Mouse (Mus musculus) layer of hippocampus, adult 11-12 months (tissue): ENCODE results near the gene Lingo1.

ENCODE experiments used
- DNase-seq: peaks from one replicate; pipeline ENCODE4 v3.0.0; 2022; ENCODE audit warnings: low spot score

Lingo1 gene

DNA sequence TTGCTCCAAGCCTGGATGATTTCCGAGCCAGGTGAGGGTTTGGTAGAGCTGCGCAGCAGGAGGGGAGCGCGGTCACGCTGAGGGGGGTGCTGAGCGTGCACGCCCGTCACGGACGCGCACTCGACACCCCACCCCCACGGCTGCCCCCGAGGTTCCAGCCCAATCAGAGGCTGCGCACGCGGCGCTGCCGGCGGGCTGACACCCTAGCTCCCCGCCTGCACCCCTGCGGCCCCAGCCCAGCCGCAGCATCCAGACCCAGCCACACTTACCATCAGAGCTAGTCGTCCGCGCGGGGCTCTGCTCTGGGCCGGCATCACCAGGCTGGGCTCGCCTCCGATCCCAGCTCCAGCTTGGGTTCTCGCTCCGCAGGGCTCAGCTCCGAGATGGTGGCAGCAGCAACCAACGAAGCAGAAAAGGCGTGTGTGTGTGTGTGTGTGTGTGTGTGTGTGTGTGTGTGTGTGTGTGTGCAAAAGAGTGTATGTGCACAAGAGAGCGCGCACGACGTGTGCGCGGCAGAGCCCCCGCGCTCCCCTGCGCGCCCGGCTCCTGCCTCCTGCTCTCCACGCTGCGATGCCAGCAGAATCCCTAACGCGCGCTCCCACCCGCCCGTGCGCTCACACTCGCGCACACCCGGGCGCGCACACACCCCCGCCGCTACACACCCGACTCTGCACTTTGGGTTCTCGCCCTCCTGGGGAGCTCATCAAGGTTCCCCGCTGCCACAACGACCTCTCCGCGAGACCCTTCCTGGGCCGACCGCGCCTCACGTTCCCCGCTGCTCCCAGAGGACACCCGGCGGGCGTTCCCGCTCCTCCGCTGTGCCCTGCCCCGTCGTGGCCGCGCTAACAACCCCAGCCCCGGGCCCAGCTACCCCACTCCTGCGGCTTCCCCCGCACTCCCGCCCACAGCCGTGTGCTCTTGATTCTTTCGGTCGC, at the start of gene Lingo1:
Lingo1 (minus strand) TSS at position 748 of the 935 bp plus-strand sequence.
- peak; percentile 72 for DNase-seq

- no peak for DNase-seq
These were observed 48.4 kb upstream of the Lingo1 start for GRCm38 (mm10) chr9:56844644-56845043.

GRCm38 (mm10) chr9:56843679-56844188, 47.5 kb upstream of the Lingo1 start:
- DNase-seq = peak; percentile 78

GRCm38 (mm10) chr9:56842303-56842719, 46.0 kb upstream of the Lingo1 start:
- no peak for DNase-seq

DNA sequence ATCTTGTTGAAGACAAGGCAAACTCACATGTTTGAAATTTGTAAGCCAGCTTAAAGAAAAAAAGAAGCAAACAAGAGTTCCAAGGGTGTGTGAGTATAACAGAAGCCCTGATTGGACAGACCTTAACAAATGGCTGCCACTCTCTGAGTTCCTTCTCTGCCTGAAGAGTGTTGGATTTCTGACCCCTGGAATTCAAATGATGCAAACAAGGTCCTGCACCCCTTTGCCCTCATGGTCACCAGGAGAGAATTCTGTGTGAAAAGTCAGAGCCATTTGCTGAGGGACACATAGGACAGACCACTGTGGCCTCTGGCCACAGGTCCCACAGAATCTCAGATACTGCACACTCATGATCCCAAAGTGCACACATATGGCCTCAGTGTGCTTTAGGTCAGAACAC, 45.6 kb upstream of the Lingo1 start:
- no peak for DNase-seq

DNA sequence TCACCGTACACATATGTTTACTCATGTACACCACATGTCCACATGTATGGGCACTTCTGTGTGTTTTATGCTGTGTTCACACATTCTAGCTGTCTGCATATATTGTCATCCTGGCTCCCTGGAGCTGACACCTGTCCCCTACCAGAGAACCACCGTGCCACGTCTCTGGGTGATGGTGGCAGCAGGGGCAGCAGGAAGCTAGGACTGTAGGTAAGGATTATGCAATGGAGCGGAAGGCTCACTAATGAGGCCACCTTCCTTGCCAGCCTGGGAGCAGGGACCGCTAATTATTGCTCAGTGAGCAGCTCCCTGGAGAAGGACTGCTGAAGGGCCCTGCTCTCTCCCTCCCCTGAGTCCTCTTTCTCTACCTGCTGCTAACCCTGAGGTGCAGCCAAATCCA, 44.5 kb upstream of the Lingo1 start:
- no peak for DNase-seq

GRCm38 (mm10) chr9:56835152-56835551, 38.9 kb upstream of the Lingo1 start:
- no peak for DNase-seq

DNA sequence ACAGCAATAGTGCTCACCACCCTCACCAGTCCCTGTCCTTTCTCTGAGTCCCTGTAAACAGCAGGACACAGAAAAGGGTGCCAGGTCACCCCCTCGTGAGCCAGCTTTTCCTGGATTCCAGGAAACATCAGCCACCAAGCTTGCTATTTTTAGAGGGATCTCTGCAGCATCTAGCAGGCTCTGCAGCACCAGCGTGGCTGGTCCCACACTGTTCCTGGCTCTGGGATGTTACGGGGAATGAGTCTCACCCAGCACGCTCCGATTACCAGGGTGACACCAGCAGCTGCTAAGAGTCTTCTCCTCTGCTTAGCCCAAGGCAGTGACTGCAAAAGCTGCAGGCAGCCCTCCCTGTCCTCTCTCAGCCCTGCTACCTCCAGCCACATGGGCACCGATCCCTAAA, 36.6 kb upstream of the Lingo1 start:
- no peak for DNase-seq

DNA sequence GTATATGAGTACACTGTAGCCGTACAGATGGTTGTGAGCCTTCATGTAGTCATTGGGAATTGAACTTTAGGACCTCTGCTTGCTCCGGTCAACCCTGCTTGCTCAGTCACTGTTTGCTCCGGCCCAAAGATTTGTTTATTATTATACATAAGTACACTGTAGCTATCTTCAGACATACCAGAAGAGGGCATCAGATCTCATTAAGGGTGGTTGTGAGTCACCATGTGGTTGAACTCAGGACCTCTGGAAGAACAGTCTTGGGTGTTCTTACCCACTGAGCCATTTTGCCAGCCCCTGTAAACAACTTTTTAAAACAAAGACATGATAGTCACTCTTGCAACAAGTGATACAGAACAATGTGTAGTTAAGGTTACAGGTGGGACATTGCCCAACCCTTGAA, 35.6 kb upstream of the Lingo1 start:
- DNase-seq = no peak

GRCm38 (mm10) chr9:56830162-56830561, 33.9 kb upstream of the Lingo1 start:
- no peak for DNase-seq

GRCm38 (mm10) chr9:56828841-56829240, 32.6 kb upstream of the Lingo1 start:
- DNase-seq = no peak

- no peak for DNase-seq
These were observed 31.9 kb upstream of the Lingo1 start for GRCm38 (mm10) chr9:56828146-56828545.

DNA sequence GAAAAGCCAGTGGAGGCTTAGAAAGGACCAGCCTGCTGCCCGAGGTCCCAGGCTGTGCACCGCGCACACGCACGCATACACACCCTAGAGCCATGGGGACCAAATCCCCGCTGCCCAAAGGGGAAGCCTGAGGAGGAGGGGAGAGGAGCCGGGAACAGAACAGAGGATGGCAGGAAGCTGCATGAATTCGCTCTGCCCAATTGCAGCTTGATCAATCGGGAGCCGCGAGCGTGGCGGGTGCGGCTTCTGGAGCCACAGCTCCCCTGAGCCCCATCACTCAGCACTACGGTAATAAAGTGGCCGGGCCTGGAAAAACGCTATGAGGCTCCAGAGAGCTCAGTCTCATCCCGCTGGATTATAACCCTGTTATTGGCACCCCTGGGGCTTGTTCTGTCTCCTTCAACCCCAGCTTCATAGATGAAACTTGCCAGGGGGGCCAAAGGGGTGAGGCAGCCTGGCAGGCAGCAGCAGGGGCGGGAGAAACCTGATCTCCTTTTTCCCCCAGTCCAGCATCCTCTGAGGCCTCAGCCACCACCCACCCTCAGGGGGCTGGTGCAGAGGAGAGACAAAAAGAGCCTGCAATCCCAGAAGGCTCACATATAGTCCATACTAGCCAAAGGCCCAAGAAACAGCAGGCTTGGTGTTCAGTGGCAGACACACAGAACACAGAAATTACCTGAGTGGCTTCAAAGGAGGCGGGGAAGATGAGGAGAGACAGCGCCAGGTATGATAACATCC, 29.4 kb upstream of the Lingo1 start:
- DNase-seq = no peak

DNA sequence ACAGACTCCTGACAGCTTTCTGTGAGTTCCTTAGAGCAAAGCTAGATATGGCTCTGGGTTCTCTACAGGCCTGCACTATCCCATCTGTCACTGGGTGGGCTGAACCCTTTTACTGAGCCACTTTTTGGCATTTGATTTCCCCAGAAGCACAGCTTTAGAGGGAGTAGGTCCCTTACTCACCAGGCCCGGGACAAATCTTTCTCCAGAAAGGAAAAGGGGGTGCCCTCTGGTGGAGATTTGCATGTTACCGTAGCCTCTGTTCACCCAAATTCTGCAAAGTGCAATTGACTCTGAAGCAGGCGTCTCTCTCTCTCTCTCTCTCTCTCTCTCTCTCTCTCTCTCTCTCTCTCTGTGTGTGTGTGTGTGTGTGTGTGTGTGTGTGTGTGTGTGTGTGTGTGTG, 28.6 kb upstream of the Lingo1 start:
- no peak for DNase-seq

- no peak for DNase-seq
These were observed 14.6 kb upstream of the Lingo1 start for GRCm38 (mm10) chr9:56810916-56811315.

DNA sequence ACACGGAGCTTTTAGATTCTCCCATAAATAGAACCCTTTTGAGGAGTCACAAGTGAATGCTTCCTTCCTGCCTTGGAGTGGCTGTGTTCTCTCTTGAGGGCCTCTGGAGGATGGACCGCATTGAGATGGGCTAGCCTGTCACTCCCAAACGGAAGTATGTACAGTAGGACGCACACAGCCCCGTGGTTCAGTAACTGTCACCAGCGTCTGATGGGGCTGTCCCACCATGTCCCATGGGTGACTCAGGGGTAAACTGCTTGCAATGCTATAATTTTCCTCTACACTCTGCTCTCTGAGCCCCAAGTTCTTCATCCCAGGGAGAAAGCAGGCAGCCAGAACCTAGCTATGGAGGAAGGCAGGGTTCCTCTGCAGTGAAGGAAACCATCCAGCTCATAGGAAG, 11.7 kb upstream of the Lingo1 start:
- no peak for DNase-seq

- no peak for DNase-seq
These were observed 6.9 kb upstream of the Lingo1 start for GRCm38 (mm10) chr9:56803146-56803545.

GRCm38 (mm10) chr9:56797876-56798275, 1.6 kb upstream of the Lingo1 start:
- peak; percentile 80 for DNase-seq

- DNase-seq = peak; percentile 45
These were observed 426 bp upstream of the Lingo1 start for GRCm38 (mm10) chr9:56796656-56797131.

GRCm38 (mm10) chr9:56791696-56792261, 4.5 kb downstream of the Lingo1 start:
- no peak for DNase-seq

DNA sequence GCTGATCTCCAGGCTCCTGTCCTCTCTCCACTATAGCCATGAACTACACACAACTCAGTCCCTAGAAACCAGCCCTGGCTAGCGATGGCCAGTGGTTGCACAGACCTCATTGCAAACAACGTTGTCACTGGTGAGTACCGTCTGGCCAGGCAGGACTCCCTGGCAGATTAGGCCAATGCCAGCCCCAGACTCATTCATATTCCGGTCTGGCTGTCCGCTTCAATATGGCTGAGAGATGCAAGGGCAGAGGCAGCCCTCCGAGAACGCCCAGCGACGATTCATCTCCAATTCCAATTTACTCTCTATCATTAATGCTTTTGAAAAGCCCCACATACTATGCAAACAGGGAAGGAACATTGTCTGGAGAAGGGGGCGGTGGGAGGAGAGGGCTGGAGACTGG, 11.7 kb downstream of the Lingo1 start:
- no peak for DNase-seq
